Comparison of ENCODE assay signal across 13 mouse cellular contexts in the genomic region with DNA sequence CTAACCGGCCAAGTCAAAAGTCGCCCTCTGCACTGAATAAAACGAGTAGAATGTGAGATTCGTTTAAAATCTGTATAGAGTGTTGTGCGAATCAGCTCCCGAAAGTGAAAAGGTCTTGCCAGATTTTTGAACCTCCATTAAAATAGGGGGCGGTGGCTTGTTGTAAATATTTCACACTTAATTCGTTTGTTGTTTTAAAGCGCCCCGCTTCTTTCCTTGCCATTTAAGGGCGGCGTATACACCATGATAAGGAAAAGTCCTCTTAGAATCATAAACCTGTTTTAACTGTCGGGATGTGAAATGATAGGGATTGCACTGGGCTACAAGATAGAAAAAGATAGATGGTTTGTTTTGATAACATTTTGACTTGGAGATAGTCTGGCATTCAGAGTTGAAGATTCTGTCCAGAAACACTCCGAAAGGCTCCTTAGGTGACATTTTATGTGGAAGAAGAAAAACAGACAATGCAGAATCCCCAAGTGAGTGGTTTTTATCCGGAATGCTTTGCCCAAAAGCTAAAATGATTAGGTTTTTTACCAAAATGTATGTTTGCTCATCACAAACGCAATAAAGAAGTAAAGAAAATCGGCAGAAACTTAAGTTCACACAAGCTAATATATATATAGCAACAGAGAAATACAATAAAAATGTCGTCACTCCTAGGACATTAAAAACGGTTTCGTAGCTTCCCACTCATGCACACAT. TPM values are rescaled to one million over a fixed set of nuclear protein-coding genes. Genes with fewer than 3 reads are reported as not detected.
DNase-seq lines count a peak whose midpoint lies in the region; ATAC-seq and TF ChIP-seq lines count a peak whose summit lies in the region.
"Had no signal": no experiment of that assay in that cellular context is flagged by ENCODE, and none has a peak within 500 bp of the region (broad histone marks: within the 10 kb centered on the region; RNA-seq: fewer than 3 reads in every experiment).

No protein-coding gene starts in this region.

- no peaks in the 10 kb centered on the region for H3K36me3 ChIP-seq in heart, postnatal 0 days (replicated peaks; ENCODE audit: control insufficient read depth, insufficient read depth, low read length)
- H3K36me3 ChIP-seq in lung, embryonic 16.5 days (ENCODE audit: control insufficient read depth, insufficient read depth, low read length), result no peaks in the 10 kb centered on the region
- H3K36me3 ChIP-seq in embryonic facial prominence, embryonic 15.5 days, result no peaks in the 10 kb centered on the region
- H3K36me3 ChIP-seq in myocyte (ENCODE audit: control insufficient read depth, insufficient read depth), result no peaks in the 10 kb centered on the region
- H3K36me3 ChIP-seq: stomach, embryonic 15.5 days had no signal

- DNase-seq in heart, postnatal 0 days (ENCODE audit: low spot score), result no peak
- DNase-seq in heart, adult 9 months (ENCODE audit: low spot score in 2 of 2), result no peak
- no peak for DNase-seq in lung, postnatal 36 days
- no peak for DNase-seq in right cerebral cortex, adult 2 months (ENCODE audit: low spot score in 2 of 2)
- DNase-seq: cerebellum, adult 9-11 months; lung, postnatal 10 days had no signal

- H3K27me3 ChIP-seq in heart, postnatal 0 days (ENCODE audit: control insufficient read depth, insufficient read depth, low read length), result peaks cover 77% of the 10 kb centered on the region
- H3K27me3 ChIP-seq in lung, embryonic 16.5 days (ENCODE audit: control insufficient read depth, insufficient read depth, low read depth, low read length), result peaks cover 57% of the 10 kb centered on the region
- peaks cover 28% of the 10 kb centered on the region for H3K27me3 ChIP-seq in embryonic facial prominence, embryonic 15.5 days
- no peaks in the 10 kb centered on the region for H3K27me3 ChIP-seq in myocyte (ENCODE audit: control insufficient read depth, insufficient read depth, insufficient read length)

- H3ac ChIP-seq in myocyte (ENCODE audit: control insufficient read depth, insufficient read length), result no peak overlapping the region

- peak overlapping the region; percentile 58; the same call in 1 of the 2 replicates for H3K4me2 ChIP-seq in heart, postnatal 0 days (ENCODE audit: low read depth, low read length)
- peak overlapping the region; percentile 57; the same call in 1 of the 2 replicates for H3K4me2 ChIP-seq in lung, embryonic 16.5 days (ENCODE audit: low read depth, low read length)
- H3K4me2 ChIP-seq in embryonic facial prominence, embryonic 15.5 days (replicated peaks), result peak overlapping the region; percentile 46
- peak overlapping the region; percentile 30 for H3K4me2 ChIP-seq in myocyte (ENCODE audit: low read depth)

- no peak for TF ChIP-seq EP300 in heart, postnatal 0 days (IDR thresholded peaks at IDR 0.05; ENCODE audit: low read depth)

- no peak for TF ChIP-seq CTCF in heart, postnatal 0 days (IDR thresholded peaks at IDR 0.05; ENCODE audit: low read depth)

- no peaks in the 10 kb centered on the region for H3K79me2 ChIP-seq in myocyte (ENCODE audit: control insufficient read depth, insufficient read depth)

- 3% methylated on average over 20 of the region's 20 CpGs for WGBS in heart, postnatal 0 days
- WGBS in lung, embryonic 16.5 days, result 1% methylated on average over 20 of the region's 20 CpGs
- WGBS in embryonic facial prominence, embryonic 15.5 days, result 1% methylated on average over 20 of the region's 20 CpGs

- H3K9me3 ChIP-seq in heart, postnatal 0 days (replicated peaks; ENCODE audit: control insufficient read depth, low read length), result no peaks in the 10 kb centered on the region
- H3K9me3 ChIP-seq in lung, embryonic 16.5 days (ENCODE audit: control insufficient read depth, low read length), result no peaks in the 10 kb centered on the region; the same call in 1 of the 2 replicates
- no peaks in the 10 kb centered on the region for H3K9me3 ChIP-seq in embryonic facial prominence, embryonic 15.5 days (replicated peaks)
- H3K9me3 ChIP-seq: stomach, embryonic 15.5 days had no signal

- no peak for TF ChIP-seq POLR2A in myocyte (IDR thresholded peaks at IDR 0.05; ENCODE audit: insufficient read length, low read depth)

- no peaks in the 10 kb centered on the region for H3K4me1 ChIP-seq in heart, postnatal 0 days (ENCODE audit: control insufficient read depth, insufficient read depth)
- peaks cover 6% of the 10 kb centered on the region; the same call in 1 of the 2 replicates for H3K4me1 ChIP-seq in lung, embryonic 16.5 days (replicated peaks; ENCODE audit: control insufficient read depth, insufficient read depth, low read length)
- H3K4me1 ChIP-seq in embryonic facial prominence, embryonic 15.5 days, result peaks cover 11% of the 10 kb centered on the region; the same call in 1 of the 2 replicates

- H3K4me3 ChIP-seq in heart, postnatal 0 days (ENCODE audit: low read depth, low read length), result no peak overlapping the region
- H3K4me3 ChIP-seq in lung, embryonic 16.5 days (ENCODE audit: low read length), result no peak overlapping the region
- H3K4me3 ChIP-seq in embryonic facial prominence, embryonic 15.5 days (replicated peaks), result peak overlapping the region; percentile 54
- H3K4me3 ChIP-seq in myocyte, result peak overlapping the region; percentile 23

- no peak overlapping the region for H3K27ac ChIP-seq in heart, postnatal 0 days (ENCODE audit: low read depth)
- no peak overlapping the region for H3K27ac ChIP-seq in lung, embryonic 16.5 days (ENCODE audit: low read length)
- H3K27ac ChIP-seq in embryonic facial prominence, embryonic 15.5 days (replicated peaks), result peak overlapping the region; percentile 93
- H3K27ac ChIP-seq: stomach, embryonic 15.5 days had no signal

- no peak for ATAC-seq in heart, postnatal 0 days (ENCODE audit: insufficient read depth, low read depth)
- ATAC-seq in lung, embryonic 16.5 days (ENCODE audit: low read depth), result no peak
- ATAC-seq in embryonic facial prominence, embryonic 15.5 days (ENCODE audit: insufficient number of reproducible peaks, low FRiP score, low TSS enrichment, low read depth), result no peak

- no peak overlapping the region for H3K9ac ChIP-seq in heart, postnatal 0 days (replicated peaks; ENCODE audit: low read depth, low read length)
- no peak overlapping the region for H3K9ac ChIP-seq in lung, embryonic 16.5 days (ENCODE audit: low read length)
- H3K9ac ChIP-seq in embryonic facial prominence, embryonic 15.5 days, result peak overlapping the region; percentile 67; the same call in 1 of the 2 replicates
- H3K9ac ChIP-seq: stomach, embryonic 15.5 days had no signal

TF ChIP-seq in myocyte, 11 proteins besides CTCF, POLR2A, EP300 and RAD21:
- no peak for TF ChIP-seq MYOG (IDR thresholded peaks at IDR 0.05; ENCODE audit: control insufficient read depth in 1 of 3, insufficient read depth in 1 of 3, insufficient read length in 2 of 3, low read depth in 2 of 3)
- no peak for TF ChIP-seq MYOD1 (IDR thresholded peaks at IDR 0.05; ENCODE audit: control insufficient read depth in 1 of 3, insufficient read length in 2 of 3, low read depth in 2 of 3)
- TF ChIP-seq REST (IDR thresholded peaks at IDR 0.05; ENCODE audit: insufficient read depth, insufficient read length), result no peak
- TF ChIP-seq USF1 (IDR thresholded peaks at IDR 0.05; ENCODE audit: low read depth), result no peak
- TF ChIP-seq E2F4 (IDR thresholded peaks at IDR 0.05; ENCODE audit: insufficient read depth), result no peak
- TF ChIP-seq MAX (IDR thresholded peaks at IDR 0.05; ENCODE audit: low read depth), result no peak
- no peak for TF ChIP-seq TCF12 (IDR thresholded peaks at IDR 0.05; ENCODE audit: insufficient read depth, poor library complexity, severe bottlenecking)
- TF ChIP-seq POLR2AphosphoS2 (IDR thresholded peaks at IDR 0.05; ENCODE audit: insufficient read length, low read depth), result no peak
- TF ChIP-seq TCF3 (IDR thresholded peaks at IDR 0.05; ENCODE audit: insufficient read length, low read depth), result no peak
- TF ChIP-seq CEBPB (IDR thresholded peaks at IDR 0.05; ENCODE audit: insufficient read depth, poor library complexity, severe bottlenecking), result no peak
- no peak for TF ChIP-seq SRF (IDR thresholded peaks at IDR 0.05; ENCODE audit: control insufficient read depth, insufficient read length, low read depth)
TF ChIP-seq in myocyte: peak in this region for 0.

RNA-seq across cellular contexts. Expression of a gene that starts 2.6 kb away (rescaled TPM):
- total RNA-seq in heart, postnatal 0 days (2014; rRNA removed; ENCODE audit: low replicate concordance), result not detected in 2 replicates
- 0.08 TPM in 1 of 2 replicates, not detected in the other for polyA plus RNA-seq in heart, postnatal 0 days (2015; fragmentation: Nextera tagmentation; extraction: Ambion mirVana)
- polyA plus RNA-seq in lung, embryonic 16.5 days (2015; fragmentation: Nextera tagmentation; extraction: Ambion mirVana), result 0.26 and 0.44 TPM in 2 replicates
- polyA plus RNA-seq in embryonic facial prominence, embryonic 15.5 days (2015; fragmentation: Nextera tagmentation; extraction: Ambion mirVana), result 101 and 118 TPM in 2 replicates
- 2.0 TPM for polyA plus RNA-seq in myocyte (2012; fragmentation: generic; extraction: Trizol)
- total RNA-seq: adrenal gland, adult 2 months; gastrocnemius, adult 8-10 months; layer of hippocampus, postnatal 14 days had no signal
- polyA plus RNA-seq: adrenal gland, adult 2 months had no signal

Comparison
In these comparisons a context has a peak if more than half of its experiments do, and no peak if none do; other contexts are left out.
1. H3K4me3 ChIP-seq: peak in embryonic facial prominence, embryonic 15.5 days (single experiment) and myocyte (single experiment); none in heart, postnatal 0 days (single experiment) and lung, embryonic 16.5 days (single experiment).
2. RNA of a gene that starts 2.6 kb away (polyA plus RNA-seq): 101 to 118 TPM in embryonic facial prominence, embryonic 15.5 days; 2.0 TPM in myocyte (single experiment), 0.26 to 0.44 TPM in lung, embryonic 16.5 days and 0.08 TPM in heart, postnatal 0 days; every median in the first group is over 10 times any median in the second.
3. Peak in every context shown above with its lines, with median percentiles within 50 percentile points of each other: H3K4me2 ChIP-seq.